8 mouse cellular contexts compared by ENCODE assay signal in genomic region chr11:97670234-97671176, GRCm38 (mm10). TPM values are rescaled to one million over a fixed set of nuclear protein-coding genes. Genes with fewer than 3 reads are reported as not detected.
A peak's percentile ranks its signal among the peaks of the same experiment; 100 is the strongest.
DNase-seq lines count a peak whose midpoint lies in the region; ATAC-seq and TF ChIP-seq lines count a peak whose summit lies in the region.

No protein-coding gene starts in this region.

- H3K4me2 ChIP-seq in hindbrain, embryonic 12.5 days (replicated peaks), result no peak overlapping the region
- no peak overlapping the region for H3K4me2 ChIP-seq in hindbrain, embryonic 14.5 days (replicated peaks)
- H3K4me2 ChIP-seq in midbrain, embryonic 15.5 days, result no peak overlapping the region
- no peak overlapping the region for H3K4me2 ChIP-seq in midbrain, embryonic 14.5 days (ENCODE audit: low read length)
- H3K4me2 ChIP-seq in embryonic facial prominence, embryonic 15.5 days (replicated peaks), result no peak overlapping the region
- H3K4me2 ChIP-seq in limb, embryonic 14.5 days (replicated peaks; ENCODE audit: low read depth, low read length, severe bottlenecking), result no peak overlapping the region

- no peak for DNase-seq in hindbrain, embryonic 14.5 days (ENCODE audit: low spot score)
- DNase-seq in midbrain, embryonic 14.5 days, result no peak
- DNase-seq in limb, embryonic 14.5 days (ENCODE audit: low spot score), result no peak
- DNase-seq in gastrocnemius, postnatal 4 days (ENCODE audit: low spot score in 2 of 2), result no peak
- DNase-seq in adrenal gland, postnatal 10 days, result no peak

- 0 out of 2 replicates have a peak overlapping the region, but pooled peaks have one; percentile 4 for H3K27ac ChIP-seq in hindbrain, embryonic 12.5 days
- H3K27ac ChIP-seq in hindbrain, embryonic 14.5 days, result no peak overlapping the region
- H3K27ac ChIP-seq in midbrain, embryonic 15.5 days, result no peak overlapping the region
- H3K27ac ChIP-seq in midbrain, embryonic 14.5 days (replicated peaks; ENCODE audit: low read depth, low read length), result no peak overlapping the region
- H3K27ac ChIP-seq in embryonic facial prominence, embryonic 15.5 days (replicated peaks), result peak overlapping the region; percentile 17; the same call in 1 of the 2 replicates
- 0 out of 2 replicates have a peak overlapping the region, but pooled peaks have one; percentile 8 for H3K27ac ChIP-seq in limb, embryonic 14.5 days (replicated peaks; ENCODE audit: low read depth, low read length)

- no peak for TF ChIP-seq POLR2A in limb, embryonic 14.5 days (IDR thresholded peaks at IDR 0.05; ENCODE audit: borderline replicate concordance, extremely low read depth, insufficient read depth, insufficient read length)

- peaks cover 99% of the 10 kb centered on the region for H3K36me3 ChIP-seq in hindbrain, embryonic 12.5 days
- H3K36me3 ChIP-seq in hindbrain, embryonic 14.5 days (replicated peaks; ENCODE audit: control insufficient read depth, insufficient read depth), result peaks cover 85% of the 10 kb centered on the region
- peaks cover 40% of the 10 kb centered on the region for H3K36me3 ChIP-seq in midbrain, embryonic 15.5 days (replicated peaks)
- peaks cover 80% of the 10 kb centered on the region for H3K36me3 ChIP-seq in midbrain, embryonic 14.5 days (ENCODE audit: control insufficient read depth, insufficient read depth, low read length)
- peaks cover 85% of the 10 kb centered on the region for H3K36me3 ChIP-seq in embryonic facial prominence, embryonic 15.5 days
- H3K36me3 ChIP-seq in limb, embryonic 14.5 days (ENCODE audit: control insufficient read depth, insufficient read depth, low read length), result peaks cover 95% of the 10 kb centered on the region

- ATAC-seq in hindbrain, embryonic 12.5 days (ENCODE audit: low FRiP score), result no peak
- ATAC-seq in hindbrain, embryonic 14.5 days (ENCODE audit: low FRiP score), result no peak
- 0 out of 2 replicates have a peak, but pooled peaks have one; percentile 21 for ATAC-seq in midbrain, embryonic 15.5 days (replicated peaks)
- ATAC-seq in midbrain, embryonic 14.5 days (ENCODE audit: low FRiP score, low TSS enrichment), result no peak
- no peak for ATAC-seq in embryonic facial prominence, embryonic 15.5 days (ENCODE audit: insufficient number of reproducible peaks, low FRiP score, low TSS enrichment, low read depth)
- ATAC-seq in limb, embryonic 14.5 days (ENCODE audit: low FRiP score, low read depth), result no peak

- no peak overlapping the region for H3K4me3 ChIP-seq in hindbrain, embryonic 12.5 days
- H3K4me3 ChIP-seq in hindbrain, embryonic 14.5 days (replicated peaks; ENCODE audit: low read length), result no peak overlapping the region
- no peak overlapping the region for H3K4me3 ChIP-seq in midbrain, embryonic 15.5 days
- no peak overlapping the region for H3K4me3 ChIP-seq in midbrain, embryonic 14.5 days (replicated peaks; ENCODE audit: low read depth, low read length)
- no peak overlapping the region for H3K4me3 ChIP-seq in embryonic facial prominence, embryonic 15.5 days (replicated peaks)
- H3K4me3 ChIP-seq in limb, embryonic 14.5 days (replicated peaks; ENCODE audit: low read length), result no peak overlapping the region

- no peak overlapping the region for H3K9ac ChIP-seq in hindbrain, embryonic 12.5 days
- no peak overlapping the region for H3K9ac ChIP-seq in hindbrain, embryonic 14.5 days
- H3K9ac ChIP-seq in midbrain, embryonic 15.5 days, result no peak overlapping the region
- no peak overlapping the region for H3K9ac ChIP-seq in midbrain, embryonic 14.5 days (replicated peaks; ENCODE audit: low read length)
- H3K9ac ChIP-seq in embryonic facial prominence, embryonic 15.5 days, result no peak overlapping the region
- H3K9ac ChIP-seq in limb, embryonic 14.5 days (ENCODE audit: low read depth, low read length, severe bottlenecking), result no peak overlapping the region

- peaks cover 21% of the 10 kb centered on the region for H3K4me1 ChIP-seq in hindbrain, embryonic 12.5 days
- H3K4me1 ChIP-seq in hindbrain, embryonic 14.5 days (replicated peaks; ENCODE audit: control insufficient read depth, insufficient read depth, low read length), result peaks cover 12% of the 10 kb centered on the region; the same call in 1 of the 2 replicates
- H3K4me1 ChIP-seq in midbrain, embryonic 15.5 days, result peaks cover 23% of the 10 kb centered on the region
- H3K4me1 ChIP-seq in midbrain, embryonic 14.5 days (ENCODE audit: control insufficient read depth, insufficient read depth, low read length), result peaks cover 13% of the 10 kb centered on the region
- peaks cover 35% of the 10 kb centered on the region for H3K4me1 ChIP-seq in embryonic facial prominence, embryonic 15.5 days
- no peaks in the 10 kb centered on the region for H3K4me1 ChIP-seq in limb, embryonic 14.5 days (ENCODE audit: control insufficient read depth, insufficient read depth, low read length)

- H3K27me3 ChIP-seq in hindbrain, embryonic 12.5 days, result no peaks in the 10 kb centered on the region
- no peaks in the 10 kb centered on the region for H3K27me3 ChIP-seq in hindbrain, embryonic 14.5 days (ENCODE audit: control insufficient read depth, insufficient read depth, low read length)
- no peaks in the 10 kb centered on the region for H3K27me3 ChIP-seq in midbrain, embryonic 15.5 days (replicated peaks)
- H3K27me3 ChIP-seq in midbrain, embryonic 14.5 days (ENCODE audit: control insufficient read depth, insufficient read depth, low read length), result no peaks in the 10 kb centered on the region
- H3K27me3 ChIP-seq in embryonic facial prominence, embryonic 15.5 days, result no peaks in the 10 kb centered on the region
- H3K27me3 ChIP-seq in limb, embryonic 14.5 days (ENCODE audit: control insufficient read depth, insufficient read depth, low read length), result no peaks in the 10 kb centered on the region

- H3K9me3 ChIP-seq in hindbrain, embryonic 12.5 days (replicated peaks), result no peaks in the 10 kb centered on the region
- H3K9me3 ChIP-seq in hindbrain, embryonic 14.5 days (ENCODE audit: control insufficient read depth, low read length), result no peaks in the 10 kb centered on the region
- no peaks in the 10 kb centered on the region for H3K9me3 ChIP-seq in midbrain, embryonic 15.5 days
- no peaks in the 10 kb centered on the region for H3K9me3 ChIP-seq in midbrain, embryonic 14.5 days (ENCODE audit: control insufficient read depth, low read length)
- H3K9me3 ChIP-seq in embryonic facial prominence, embryonic 15.5 days (replicated peaks), result no peaks in the 10 kb centered on the region
- no peaks in the 10 kb centered on the region for H3K9me3 ChIP-seq in limb, embryonic 14.5 days (ENCODE audit: control insufficient read depth, low read length)

- WGBS in hindbrain, embryonic 12.5 days, result 69% methylated on average over 13 of the region's 13 CpGs
- WGBS in hindbrain, embryonic 14.5 days, result 74% methylated on average over 13 of the region's 13 CpGs
- 60% methylated on average over 13 of the region's 13 CpGs for WGBS in midbrain, embryonic 15.5 days
- WGBS in midbrain, embryonic 14.5 days, result 65% methylated on average over 13 of the region's 13 CpGs
- WGBS in embryonic facial prominence, embryonic 15.5 days, result 58% methylated on average over 13 of the region's 13 CpGs
- 69% methylated on average over 13 of the region's 13 CpGs for WGBS in limb, embryonic 14.5 days

RNA-seq across cellular contexts. Expression of gene Mllt6, which starts 7.3 kb away (rescaled TPM):
- 2.9 and 3.5 TPM in 2 replicates for polyA plus RNA-seq in hindbrain, embryonic 12.5 days (2016; fragmentation: Nextera tagmentation; extraction: Ambion mirVana)
- 5.0 TPM in 2 replicates for polyA plus RNA-seq in hindbrain, embryonic 14.5 days (2014; fragmentation: Nextera tagmentation; extraction: Ambion mirVana)
- polyA plus RNA-seq in midbrain, embryonic 15.5 days (2015; fragmentation: Nextera tagmentation; extraction: Ambion mirVana), result 3.9 and 4.4 TPM in 2 replicates
- 6.2 and 9.0 TPM in 2 replicates for polyA plus RNA-seq in midbrain, embryonic 14.5 days (2014; fragmentation: Nextera tagmentation; extraction: Ambion mirVana)
- 2.6 and 3.2 TPM in 2 replicates for polyA plus RNA-seq in embryonic facial prominence, embryonic 15.5 days (2015; fragmentation: Nextera tagmentation; extraction: Ambion mirVana)
- polyA plus RNA-seq in limb, embryonic 14.5 days (2012; rRNA removed), result 28.6 and 36.0 TPM in 2 replicates
- polyA plus RNA-seq in limb, embryonic 14.5 days (2014; fragmentation: Nextera tagmentation; extraction: Ambion mirVana), result 4.9 and 6.1 TPM in 2 replicates
- 10 to 100 TPM; 30.8 to 32.1 TPM for total RNA-seq in gastrocnemius, postnatal 4 days (2021)
- total RNA-seq in adrenal gland, postnatal 10 days (2021), result 10 to 100 TPM; 36.1 to 48.2 TPM

RNA-seq across cellular contexts. Expression of gene Cisd3, which starts 15.1 kb away (rescaled TPM):
- 14.7 and 17.1 TPM in 2 replicates for polyA plus RNA-seq in hindbrain, embryonic 12.5 days (2016; fragmentation: Nextera tagmentation; extraction: Ambion mirVana)
- polyA plus RNA-seq in hindbrain, embryonic 14.5 days (2014; fragmentation: Nextera tagmentation; extraction: Ambion mirVana), result 27.7 and 34.7 TPM in 2 replicates
- polyA plus RNA-seq in midbrain, embryonic 15.5 days (2015; fragmentation: Nextera tagmentation; extraction: Ambion mirVana), result 21.6 and 26.4 TPM in 2 replicates
- 17.4 and 21.8 TPM in 2 replicates for polyA plus RNA-seq in midbrain, embryonic 14.5 days (2014; fragmentation: Nextera tagmentation; extraction: Ambion mirVana)
- polyA plus RNA-seq in embryonic facial prominence, embryonic 15.5 days (2015; fragmentation: Nextera tagmentation; extraction: Ambion mirVana), result 30.7 and 32.7 TPM in 2 replicates
- 11.7 and 13.3 TPM in 2 replicates for polyA plus RNA-seq in limb, embryonic 14.5 days (2012; rRNA removed)
- 13.6 and 14.9 TPM in 2 replicates for polyA plus RNA-seq in limb, embryonic 14.5 days (2014; fragmentation: Nextera tagmentation; extraction: Ambion mirVana)
- total RNA-seq in gastrocnemius, postnatal 4 days (2021), result 10 to 100 TPM; 65.5 to 72.0 TPM
- 100 to 1,000 TPM; 260 to 277 TPM for total RNA-seq in adrenal gland, postnatal 10 days (2021)

RNA-seq across cellular contexts. Expression of gene Pcgf2, which starts 29.8 kb away (rescaled TPM):
- 23.3 and 24.7 TPM in 2 replicates for polyA plus RNA-seq in hindbrain, embryonic 12.5 days (2016; fragmentation: Nextera tagmentation; extraction: Ambion mirVana)
- 22.0 and 23.4 TPM in 2 replicates for polyA plus RNA-seq in hindbrain, embryonic 14.5 days (2014; fragmentation: Nextera tagmentation; extraction: Ambion mirVana)
- polyA plus RNA-seq in midbrain, embryonic 15.5 days (2015; fragmentation: Nextera tagmentation; extraction: Ambion mirVana), result 23.1 TPM in 2 replicates
- 25.5 and 31.2 TPM in 2 replicates for polyA plus RNA-seq in midbrain, embryonic 14.5 days (2014; fragmentation: Nextera tagmentation; extraction: Ambion mirVana)
- polyA plus RNA-seq in embryonic facial prominence, embryonic 15.5 days (2015; fragmentation: Nextera tagmentation; extraction: Ambion mirVana), result 12.0 and 12.6 TPM in 2 replicates
- polyA plus RNA-seq in limb, embryonic 14.5 days (2012; rRNA removed), result 130 and 179 TPM in 2 replicates
- 18.1 and 21.5 TPM in 2 replicates for polyA plus RNA-seq in limb, embryonic 14.5 days (2014; fragmentation: Nextera tagmentation; extraction: Ambion mirVana)
- 10 to 100 TPM; 27.3 to 33.0 TPM for total RNA-seq in gastrocnemius, postnatal 4 days (2021)
- total RNA-seq in adrenal gland, postnatal 10 days (2021), result 10 to 100 TPM; 29.7 to 41.0 TPM

RNA-seq across cellular contexts. Expression of gene Psmb3, which starts 32.7 kb away (rescaled TPM):
- polyA plus RNA-seq in hindbrain, embryonic 12.5 days (2016; fragmentation: Nextera tagmentation; extraction: Ambion mirVana), result 375 and 438 TPM in 2 replicates
- polyA plus RNA-seq in hindbrain, embryonic 14.5 days (2014; fragmentation: Nextera tagmentation; extraction: Ambion mirVana), result 436 and 489 TPM in 2 replicates
- 421 and 431 TPM in 2 replicates for polyA plus RNA-seq in midbrain, embryonic 15.5 days (2015; fragmentation: Nextera tagmentation; extraction: Ambion mirVana)
- 456 and 503 TPM in 2 replicates for polyA plus RNA-seq in midbrain, embryonic 14.5 days (2014; fragmentation: Nextera tagmentation; extraction: Ambion mirVana)
- 440 and 475 TPM in 2 replicates for polyA plus RNA-seq in embryonic facial prominence, embryonic 15.5 days (2015; fragmentation: Nextera tagmentation; extraction: Ambion mirVana)
- polyA plus RNA-seq in limb, embryonic 14.5 days (2012; rRNA removed), result 368 and 421 TPM in 2 replicates
- polyA plus RNA-seq in limb, embryonic 14.5 days (2014; fragmentation: Nextera tagmentation; extraction: Ambion mirVana), result 489 and 508 TPM in 2 replicates
- 100 to 1,000 TPM; 203 to 227 TPM for total RNA-seq in gastrocnemius, postnatal 4 days (2021)
- 100 to 1,000 TPM; 231 to 234 TPM for total RNA-seq in adrenal gland, postnatal 10 days (2021)

RNA-seq across cellular contexts. Expression of gene Epop, which starts 41.0 kb away (rescaled TPM):
- polyA plus RNA-seq in hindbrain, embryonic 12.5 days (2016; fragmentation: Nextera tagmentation; extraction: Ambion mirVana), result 11.2 and 11.7 TPM in 2 replicates
- 1.8 and 2.6 TPM in 2 replicates for polyA plus RNA-seq in hindbrain, embryonic 14.5 days (2014; fragmentation: Nextera tagmentation; extraction: Ambion mirVana)
- polyA plus RNA-seq in midbrain, embryonic 15.5 days (2015; fragmentation: Nextera tagmentation; extraction: Ambion mirVana), result 1.9 and 2.5 TPM in 2 replicates
- 1.9 and 2.8 TPM in 2 replicates for polyA plus RNA-seq in midbrain, embryonic 14.5 days (2014; fragmentation: Nextera tagmentation; extraction: Ambion mirVana)
- polyA plus RNA-seq in embryonic facial prominence, embryonic 15.5 days (2015; fragmentation: Nextera tagmentation; extraction: Ambion mirVana), result 3.7 and 4.3 TPM in 2 replicates
- 6.6 and 9.2 TPM in 2 replicates for polyA plus RNA-seq in limb, embryonic 14.5 days (2012; rRNA removed)
- polyA plus RNA-seq in limb, embryonic 14.5 days (2014; fragmentation: Nextera tagmentation; extraction: Ambion mirVana), result 4.4 and 4.8 TPM in 2 replicates
- under 1 TPM; 0.47 to 0.76 TPM for total RNA-seq in gastrocnemius, postnatal 4 days (2021)
- 1 to 10 TPM; 3.5 to 5.1 TPM for total RNA-seq in adrenal gland, postnatal 10 days (2021)

Comparison
In these comparisons a context has a peak if more than half of its experiments do, and no peak if none do; other contexts are left out.
1. H3K27ac ChIP-seq: peak in hindbrain, embryonic 12.5 days (single experiment), embryonic facial prominence, embryonic 15.5 days (single experiment) and limb, embryonic 14.5 days (single experiment); none in hindbrain, embryonic 14.5 days (single experiment), midbrain, embryonic 15.5 days (single experiment) and midbrain, embryonic 14.5 days (single experiment).